Mouse (Mus musculus): Measurements from ENCODE around the gene Zfp867. TPM values are rescaled to one million over a fixed set of nuclear protein-coding genes. Genes with fewer than 3 reads are reported as not detected.
A peak's percentile ranks its signal among the peaks of the same experiment; 100 is the strongest.

The Zfp867 gene
- total and polyA plus RNA-seq, 3 experiments, result 0.12 to 1.3 TPM; not detected in 1

- H3K9ac ChIP-seq (ENCODE audit: control insufficient read depth, low read depth, low read length, poor library complexity, severe bottlenecking), result no peak overlapping the region
- H3K27ac ChIP-seq (ENCODE audit: control insufficient read depth, low read depth, low read length), result no peak overlapping the region
- H3K4me1 ChIP-seq (ENCODE audit: control insufficient read depth in 1 of 2, insufficient read depth in 2 of 2, low read length in 2 of 2), result peaks cover 3 to 4% of the 10 kb centered on the region in 2 experiments; a peak in 2 of 4 replicates
- H3K9me3 ChIP-seq (replicated peaks; ENCODE audit: insufficient read depth, low read length), result no peaks in the 10 kb centered on the region
- peaks cover 0 to 11% of the 10 kb centered on the region in 2 experiments; a peak in 2 of 4 replicates for H3K36me3 ChIP-seq (ENCODE audit: control insufficient read depth in 1 of 2, insufficient read depth in 2 of 2, low read length in 2 of 2)
- H3K79me2 ChIP-seq (ENCODE audit: control insufficient read depth, insufficient read depth, low read length, poor library complexity), result no peaks in the 10 kb centered on the region
- H3K27me3 ChIP-seq (ENCODE audit: control insufficient read depth in 1 of 2, insufficient read depth in 2 of 2, low read length in 2 of 2), result no peaks in the 10 kb centered on the region
- H3K4me3 ChIP-seq (ENCODE audit: control insufficient read depth in 1 of 2, insufficient read depth in 1 of 2, low read depth in 2 of 2, low read length in 2 of 2), result no peak overlapping the region
- TF ChIP-seq SMC3 (IDR thresholded peaks at IDR 0.05; ENCODE audit: low read depth, low read length) (no peak), E2F4 (IDR thresholded peaks at IDR 0.05; ENCODE audit: borderline replicate concordance, low read depth, low read length) (no peak), BHLHE40 (IDR thresholded peaks at IDR 0.05; ENCODE audit: borderline replicate concordance, low read depth, low read length) (no peak), RCOR1 (IDR thresholded peaks at IDR 0.05; ENCODE audit: low read depth, low read length) (no peak), MYB (IDR thresholded peaks at IDR 0.05; ENCODE audit: low read depth, low read length) (no peak), GABPA (IDR thresholded peaks at IDR 0.05; ENCODE audit: low read depth, low read length) (no peak), MAX (IDR thresholded peaks at IDR 0.05; ENCODE audit: low read length) (no peak)
- no peak for DNase-seq (ENCODE audit: low read depth, low spot score)
Observed at GRCm38 (mm10) chr11:59428057-59428660, 44.1 kb downstream of the Zfp867 start.

- Histone ChIP-seq H3K4me3 (ENCODE audit: control insufficient read depth in 1 of 2, insufficient read depth in 1 of 2, low read depth in 2 of 2, low read length in 2 of 2) (no peak overlapping the region), H3K4me1 (ENCODE audit: control insufficient read depth in 1 of 2, insufficient read depth in 2 of 2, low read length in 2 of 2) (peaks cover 3 to 4% of the 10 kb centered on the region in 2 experiments; a peak in 2 of 4 replicates), H3K27me3 (ENCODE audit: control insufficient read depth in 1 of 2, insufficient read depth in 2 of 2, low read length in 2 of 2) (no peaks in the 10 kb centered on the region), H3K27ac (ENCODE audit: control insufficient read depth, low read depth, low read length) (no peak overlapping the region), H3K79me2 (ENCODE audit: control insufficient read depth, insufficient read depth, low read length, poor library complexity) (no peaks in the 10 kb centered on the region), H3K9me3 (replicated peaks; ENCODE audit: insufficient read depth, low read length) (no peaks in the 10 kb centered on the region), H3K9ac (ENCODE audit: control insufficient read depth, low read depth, low read length, poor library complexity, severe bottlenecking) (no peak overlapping the region), H3K36me3 (ENCODE audit: control insufficient read depth in 1 of 2, insufficient read depth in 2 of 2, low read length in 2 of 2) (peaks cover 0 to 12% of the 10 kb centered on the region in 2 experiments; a peak in 2 of 4 replicates)
- DNase-seq (ENCODE audit: low read depth, low spot score), result peak; percentile 84
- TF ChIP-seq SMC3 (IDR thresholded peaks at IDR 0.05; ENCODE audit: low read depth, low read length), result peak; percentile 32
- no peak for TF ChIP-seq MEF2A (IDR thresholded peaks at IDR 0.05; ENCODE audit: extremely low read depth, insufficient replicate concordance, low read depth, low read length, poor library complexity, severe bottlenecking)
- no peak for TF ChIP-seq E2F4 (IDR thresholded peaks at IDR 0.05; ENCODE audit: borderline replicate concordance, low read depth, low read length)
- TF ChIP-seq JUND (IDR thresholded peaks at IDR 0.05; ENCODE audit: low read depth, low read length), result no peak
- TF ChIP-seq TAL1 (IDR thresholded peaks at IDR 0.05; ENCODE audit: low read length), result no peak
- TF ChIP-seq TCF12 (IDR thresholded peaks at IDR 0.05; ENCODE audit: low read depth, low read length), result no peak
- no peak for TF ChIP-seq GATA1 (IDR thresholded peaks at IDR 0.05; ENCODE audit: low read depth, low read length)
- TF ChIP-seq MXI1 (IDR thresholded peaks at IDR 0.05; ENCODE audit: low read depth, low read length), result peak; percentile 66
- no peak for TF ChIP-seq MAFK (IDR thresholded peaks at IDR 0.05; ENCODE audit: borderline replicate concordance, low read depth, low read length)
- 0 out of 2 replicates have a peak, but pooled peaks have one; percentile 19 for TF ChIP-seq SIN3A (IDR thresholded peaks at IDR 0.05; ENCODE audit: low read length)
- no peak for TF ChIP-seq ELF1 (IDR thresholded peaks at IDR 0.05; ENCODE audit: low read depth, low read length)
- TF ChIP-seq BHLHE40 (IDR thresholded peaks at IDR 0.05; ENCODE audit: borderline replicate concordance, low read depth, low read length), result 0 out of 2 replicates have a peak, but pooled peaks have one; percentile 14
- no peak for TF ChIP-seq TBP (IDR thresholded peaks at IDR 0.05; ENCODE audit: low read depth, low read length)
- TF ChIP-seq RAD21 (IDR thresholded peaks at IDR 0.05; ENCODE audit: low read depth, low read length), result peak; percentile 31
- no peak for TF ChIP-seq POLR2AphosphoS2 (IDR thresholded peaks at IDR 0.05; ENCODE audit: low read length)
- no peak for TF ChIP-seq USF2 (IDR thresholded peaks at IDR 0.05; ENCODE audit: borderline replicate concordance in 1 of 2, insufficient read depth in 1 of 2, low read depth in 1 of 2, low read length in 2 of 2)
- TF ChIP-seq POLR2AphosphoS5 (IDR thresholded peaks at IDR 0.05; ENCODE audit: borderline replicate concordance, low read depth, low read length), result no peak
- no peak for TF ChIP-seq ZMIZ1 (IDR thresholded peaks at IDR 0.05; ENCODE audit: low read depth, low read length)
- peak; percentile 43; the same call in 1 of the 2 replicates for TF ChIP-seq ETS1 (IDR thresholded peaks at IDR 0.05; ENCODE audit: low read depth, low read length)
- 0 out of 2 replicates have a peak, but pooled peaks have one; percentile 38 for TF ChIP-seq RCOR1 (IDR thresholded peaks at IDR 0.05; ENCODE audit: low read depth, low read length)
- TF ChIP-seq NRF1 (IDR thresholded peaks at IDR 0.05; ENCODE audit: insufficient read depth, low read depth, low read length, poor library complexity, severe bottlenecking), result peak; percentile 13; the same call in 1 of the 2 replicates
- TF ChIP-seq GABPA (IDR thresholded peaks at IDR 0.05; ENCODE audit: low read depth, low read length), result no peak
- no peak for TF ChIP-seq NELFE (IDR thresholded peaks at IDR 0.05; ENCODE audit: low read depth, low read length)
- no peak for TF ChIP-seq KAT2A (conservative IDR thresholded peaks at IDR 0.05; ENCODE audit: low read depth, low read length)
- no peak for TF ChIP-seq CHD1 (IDR thresholded peaks at IDR 0.05; ENCODE audit: low read depth, low read length)
- peak in 2 of 3 experiments; percentile 21 to 36; a peak in 3 of 6 replicates for TF ChIP-seq CTCF (IDR thresholded peaks at IDR 0.05 in 2 of 3, conservative IDR thresholded peaks at IDR 0.05 in 1 of 3; ENCODE audit: control insufficient read depth in 1 of 3, insufficient read depth in 1 of 3, low read depth in 2 of 3, low read length in 3 of 3, poor library complexity in 1 of 3, severe bottlenecking in 1 of 3)
- TF ChIP-seq POLR2A (IDR thresholded peaks at IDR 0.05; ENCODE audit: control insufficient read depth in 1 of 2, insufficient read depth in 1 of 2, low read depth in 1 of 2, low read length in 2 of 2, poor library complexity in 1 of 2), result no peak
Observed at GRCm38 (mm10) chr11:59425671-59426101, 46.6 kb downstream of the Zfp867 start.

Data from MEL (cell line).